Mouse (Mus musculus): ENCODE measurements at regions not wholly inside any gene's neighbourhood (a gene's known extent, or its start where the extent isn't known, plus 50 kb on each side); places are given as distances from the start of the nearest gene placed in this dataset.
A peak's percentile ranks its signal among the peaks of the same experiment; 100 is the strongest.

DNA sequence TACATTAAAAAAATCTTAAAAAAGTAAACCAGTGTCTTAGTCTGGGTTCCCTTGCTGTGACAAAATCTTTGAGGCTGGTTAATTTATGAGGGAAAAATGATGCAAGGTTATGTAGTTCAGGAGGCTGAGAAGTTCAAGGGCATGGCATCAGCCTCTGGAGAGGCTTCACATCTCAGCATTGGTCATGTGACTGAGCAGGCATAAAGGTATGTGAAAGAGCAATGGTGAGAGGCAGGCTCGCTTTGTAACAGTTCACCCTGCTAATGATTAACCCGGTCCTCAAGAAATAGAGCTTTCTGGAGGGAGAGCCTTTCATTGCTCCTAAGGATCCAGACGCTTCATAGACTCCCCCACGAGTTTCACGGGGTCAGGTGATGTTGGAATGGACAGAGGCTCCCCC lies 120.1 kb upstream of the Hs3st3a1 start:
- Histone ChIP-seq H3K36me3 (ENCODE audit: control insufficient read depth, insufficient read depth, low read length) (no peaks in the 10 kb centered on the region), H3K27me3 (ENCODE audit: control insufficient read depth, insufficient read depth, low read length) (no peaks in the 10 kb centered on the region), H3K9ac (ENCODE audit: low read length) (no peak overlapping the region), H3K9me3 (ENCODE audit: control insufficient read depth, low read length) (no peaks in the 10 kb centered on the region), H3K27ac (ENCODE audit: low read depth, low read length) (no peak overlapping the region), H3K4me2 (no peak overlapping the region), H3K4me1 (ENCODE audit: control insufficient read depth, insufficient read depth, low read length) (peaks cover 2% of the 10 kb centered on the region; the same call in 1 of the 2 replicates), H3K4me3 (ENCODE audit: low read depth, low read length) (no peak overlapping the region)
- no peak for DNase-seq (ENCODE audit: low spot score, missing footprints)
- no peak for ATAC-seq (ENCODE audit: low FRiP score)
- WGBS, result 87% methylated on average over 5 of the region's 5 CpGs

DNA sequence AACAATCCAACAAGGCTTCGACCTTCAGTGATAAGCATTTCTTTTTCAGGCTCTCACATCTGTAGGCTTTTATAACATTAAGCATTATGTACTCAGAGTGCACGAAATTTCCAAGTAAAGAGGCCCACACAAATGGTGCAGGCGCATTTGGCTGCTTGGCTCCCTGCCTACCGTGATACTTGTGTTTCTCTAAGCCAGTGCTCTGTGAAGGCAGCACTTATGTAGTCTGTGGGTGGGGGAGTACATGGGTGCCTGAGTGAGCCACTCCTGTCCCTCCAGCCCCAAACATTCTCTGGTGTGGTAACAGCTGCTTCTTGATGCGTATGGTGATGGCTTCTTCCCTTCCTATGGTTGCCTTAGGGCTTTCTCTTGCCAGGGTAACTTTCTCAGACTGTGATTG lies 121.9 kb upstream of the Hs3st3a1 start:
- Histone ChIP-seq H3K36me3 (ENCODE audit: control insufficient read depth, insufficient read depth, low read length) (no peaks in the 10 kb centered on the region), H3K4me2 (no peak overlapping the region), H3K27ac (ENCODE audit: low read depth, low read length) (no peak overlapping the region), H3K9me3 (ENCODE audit: control insufficient read depth, low read length) (no peaks in the 10 kb centered on the region; the same call in 1 of the 2 replicates), H3K9ac (ENCODE audit: low read length) (no peak overlapping the region), H3K4me3 (ENCODE audit: low read depth, low read length) (no peak overlapping the region), H3K27me3 (ENCODE audit: control insufficient read depth, insufficient read depth, low read length) (no peaks in the 10 kb centered on the region), H3K4me1 (ENCODE audit: control insufficient read depth, insufficient read depth, low read length) (peaks cover 2% of the 10 kb centered on the region; the same call in 1 of the 2 replicates)
- WGBS, result 84% methylated on average over 5 of the region's 5 CpGs
- ATAC-seq (ENCODE audit: low FRiP score), result no peak
- no peak for DNase-seq (ENCODE audit: low spot score, missing footprints)

DNA sequence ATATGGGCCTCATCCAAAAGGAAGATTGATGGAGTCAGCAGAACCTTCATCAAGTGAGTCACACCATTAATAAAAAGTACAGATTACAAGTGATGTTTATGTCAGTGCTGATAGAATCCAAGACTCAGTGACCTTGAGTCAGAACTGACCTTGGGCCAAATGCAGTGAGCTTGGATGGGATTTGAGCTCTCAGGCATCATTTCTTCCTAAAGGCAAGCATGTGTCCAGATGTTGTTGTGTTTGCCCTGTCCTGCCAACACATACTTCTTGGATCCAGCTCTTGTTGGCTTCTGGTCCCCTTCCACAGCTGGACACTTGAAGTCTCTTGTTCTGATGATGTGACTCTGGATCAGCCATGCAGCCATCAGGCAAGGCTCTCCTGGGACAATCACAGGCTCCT lies 125.3 kb upstream of the Hs3st3a1 start:
- Histone ChIP-seq H3K9me3 (ENCODE audit: control insufficient read depth, low read length) (no peaks in the 10 kb centered on the region; the same call in 1 of the 2 replicates), H3K27me3 (ENCODE audit: control insufficient read depth, insufficient read depth, low read length) (no peaks in the 10 kb centered on the region), H3K4me1 (ENCODE audit: control insufficient read depth, insufficient read depth, low read length) (no peaks in the 10 kb centered on the region), H3K4me3 (ENCODE audit: low read depth, low read length) (no peak overlapping the region), H3K36me3 (ENCODE audit: control insufficient read depth, insufficient read depth, low read length) (no peaks in the 10 kb centered on the region), H3K27ac (ENCODE audit: low read depth, low read length) (no peak overlapping the region), H3K4me2 (no peak overlapping the region), H3K9ac (ENCODE audit: low read length) (no peak overlapping the region)
- DNase-seq (ENCODE audit: low spot score, missing footprints), result no peak
- no peak for ATAC-seq (ENCODE audit: low FRiP score)

DNA sequence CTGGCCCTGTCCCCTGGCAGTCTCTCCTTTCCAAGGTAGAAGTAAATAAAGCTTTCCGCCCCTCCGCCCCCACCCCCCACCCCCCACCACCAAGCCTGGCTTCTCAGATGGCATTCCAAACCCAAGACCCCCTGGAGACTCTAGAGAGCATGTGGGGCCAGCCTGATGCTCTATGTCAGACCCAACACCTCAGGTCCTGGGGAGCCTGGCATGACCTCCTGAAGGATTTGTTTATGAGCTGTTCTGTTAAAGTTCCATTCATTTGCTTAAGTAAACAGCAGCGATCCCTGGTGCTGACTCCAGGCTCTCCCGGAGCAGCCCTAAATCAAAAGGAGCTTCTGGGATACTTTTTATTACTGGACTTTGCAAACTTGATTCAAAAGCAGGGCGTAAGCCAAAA lies 137.3 kb upstream of the Hs3st3a1 start:
- H3K4me1 ChIP-seq (ENCODE audit: control insufficient read depth, insufficient read depth, low read length), result peaks cover 3% of the 10 kb centered on the region; the same call in 1 of the 2 replicates
- H3K4me2 ChIP-seq, result no peak overlapping the region
- H3K27ac ChIP-seq (ENCODE audit: low read depth, low read length), result no peak overlapping the region
- no peaks in the 10 kb centered on the region for H3K27me3 ChIP-seq (ENCODE audit: control insufficient read depth, insufficient read depth, low read length)
- DNase-seq (ENCODE audit: low spot score, missing footprints) (no peak), ATAC-seq (ENCODE audit: low FRiP score) (no peak)
- no peak overlapping the region for H3K9ac ChIP-seq (ENCODE audit: low read length)
- no peak overlapping the region for H3K4me3 ChIP-seq (ENCODE audit: low read depth, low read length)
- 26% methylated on average over 5 of the region's 5 CpGs for WGBS
- no peaks in the 10 kb centered on the region for H3K36me3 ChIP-seq (ENCODE audit: control insufficient read depth, insufficient read depth, low read length)
- no peaks in the 10 kb centered on the region for H3K9me3 ChIP-seq (ENCODE audit: control insufficient read depth, low read length)

DNA sequence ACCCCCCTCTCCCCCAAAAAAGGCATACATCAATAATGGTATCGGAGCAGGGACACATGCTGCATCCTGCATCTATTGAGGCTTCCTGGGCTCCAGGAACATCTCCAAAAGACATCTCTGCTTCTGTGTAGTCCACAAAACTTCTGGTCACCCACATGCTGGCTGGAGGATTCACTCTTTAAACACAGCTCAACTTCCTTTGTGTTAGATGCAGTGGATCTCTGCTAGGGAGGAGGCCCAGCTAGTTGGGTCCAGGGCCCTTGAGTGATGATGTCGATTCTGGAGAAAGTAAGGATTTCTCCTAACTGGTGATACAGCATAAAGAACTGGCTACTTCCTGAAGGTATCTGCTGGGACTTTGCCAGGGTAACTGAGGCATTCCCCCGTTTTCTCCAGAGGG lies 146.9 kb upstream of the Hs3st3a1 start:
- ATAC-seq (ENCODE audit: low FRiP score) (no peak), DNase-seq (ENCODE audit: low spot score, missing footprints) (peak; percentile 69)
- H3K4me3 ChIP-seq (ENCODE audit: low read depth, low read length), result no peak overlapping the region
- H3K9ac ChIP-seq (ENCODE audit: low read length), result no peak overlapping the region
- 83% methylated on average over 3 of the region's 3 CpGs for WGBS
- no peaks in the 10 kb centered on the region for H3K36me3 ChIP-seq (ENCODE audit: control insufficient read depth, insufficient read depth, low read length)
- H3K27ac ChIP-seq (ENCODE audit: low read depth, low read length), result no peak overlapping the region
- H3K27me3 ChIP-seq (ENCODE audit: control insufficient read depth, insufficient read depth, low read length), result no peaks in the 10 kb centered on the region
- 0 out of 2 replicates have a peak, but pooled peaks cover 2% of the 10 kb centered on the region for H3K4me1 ChIP-seq (ENCODE audit: control insufficient read depth, insufficient read depth, low read length)
- H3K9me3 ChIP-seq (ENCODE audit: control insufficient read depth, low read length), result no peaks in the 10 kb centered on the region; the same call in 1 of the 2 replicates
- no peak overlapping the region for H3K4me2 ChIP-seq

DNA sequence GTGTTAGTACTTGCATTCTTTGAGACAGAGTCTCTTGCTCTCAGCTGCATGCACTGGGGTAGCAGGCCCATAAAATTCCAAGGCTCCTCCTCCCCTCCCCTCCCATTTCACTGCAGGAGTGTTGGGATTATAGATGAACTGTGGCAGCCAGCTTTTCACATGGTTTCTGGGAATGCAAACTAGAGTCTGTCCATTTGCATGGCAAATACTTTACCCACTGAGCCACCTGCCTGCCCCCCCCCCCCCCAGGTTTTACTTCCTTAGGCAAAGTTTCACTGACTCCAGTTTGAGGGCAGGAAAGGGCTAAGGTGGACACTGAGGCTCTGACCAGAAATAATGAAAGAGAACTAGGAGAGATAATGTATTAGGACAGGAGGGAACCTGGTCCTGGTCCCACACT lies 147.6 kb upstream of the Hs3st3a1 start:
- Histone ChIP-seq H3K4me2 (no peak overlapping the region), H3K4me1 (ENCODE audit: control insufficient read depth, insufficient read depth, low read length) (0 out of 2 replicates have a peak, but pooled peaks cover 2% of the 10 kb centered on the region), H3K9ac (ENCODE audit: low read length) (no peak overlapping the region), H3K4me3 (ENCODE audit: low read depth, low read length) (no peak overlapping the region), H3K27me3 (ENCODE audit: control insufficient read depth, insufficient read depth, low read length) (no peaks in the 10 kb centered on the region), H3K9me3 (ENCODE audit: control insufficient read depth, low read length) (no peaks in the 10 kb centered on the region; the same call in 1 of the 2 replicates), H3K36me3 (ENCODE audit: control insufficient read depth, insufficient read depth, low read length) (no peaks in the 10 kb centered on the region), H3K27ac (ENCODE audit: low read depth, low read length) (no peak overlapping the region)
- ATAC-seq (ENCODE audit: low FRiP score), result no peak
- no peak for DNase-seq (ENCODE audit: low spot score, missing footprints)

DNA sequence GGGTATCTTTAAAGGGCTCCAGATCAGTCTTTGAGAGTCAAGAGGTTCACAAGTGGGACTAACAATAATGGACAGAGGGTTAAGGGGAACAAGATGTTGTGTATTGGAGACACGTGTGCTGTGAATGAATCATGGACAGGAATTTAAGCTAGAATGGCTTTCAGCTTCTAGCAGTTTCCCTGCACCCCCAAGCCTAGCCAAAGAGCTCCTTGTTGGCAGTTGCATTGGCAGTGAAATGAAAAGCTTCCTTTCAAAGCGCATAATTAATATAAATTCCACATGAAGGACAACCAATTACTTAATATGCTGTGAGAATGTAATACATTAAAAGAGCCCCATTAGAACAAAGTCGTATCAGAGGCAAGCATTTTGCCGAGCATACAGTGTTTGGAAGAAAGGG lies 153.4 kb upstream of the Hs3st3a1 start:
- Histone ChIP-seq H3K4me1 (ENCODE audit: control insufficient read depth, insufficient read depth, low read length) (peaks cover 2% of the 10 kb centered on the region; the same call in 1 of the 2 replicates), H3K27me3 (ENCODE audit: control insufficient read depth, insufficient read depth, low read length) (no peaks in the 10 kb centered on the region), H3K9ac (ENCODE audit: low read length) (no peak overlapping the region), H3K9me3 (ENCODE audit: control insufficient read depth, low read length) (no peaks in the 10 kb centered on the region), H3K4me2 (no peak overlapping the region), H3K27ac (ENCODE audit: low read depth, low read length) (no peak overlapping the region), H3K4me3 (ENCODE audit: low read depth, low read length) (no peak overlapping the region), H3K36me3 (ENCODE audit: control insufficient read depth, insufficient read depth, low read length) (no peaks in the 10 kb centered on the region)
- DNase-seq (ENCODE audit: low spot score, missing footprints) (no peak), ATAC-seq (ENCODE audit: low FRiP score) (no peak)
- 79% methylated on average over 4 of the region's 4 CpGs for WGBS

DNA sequence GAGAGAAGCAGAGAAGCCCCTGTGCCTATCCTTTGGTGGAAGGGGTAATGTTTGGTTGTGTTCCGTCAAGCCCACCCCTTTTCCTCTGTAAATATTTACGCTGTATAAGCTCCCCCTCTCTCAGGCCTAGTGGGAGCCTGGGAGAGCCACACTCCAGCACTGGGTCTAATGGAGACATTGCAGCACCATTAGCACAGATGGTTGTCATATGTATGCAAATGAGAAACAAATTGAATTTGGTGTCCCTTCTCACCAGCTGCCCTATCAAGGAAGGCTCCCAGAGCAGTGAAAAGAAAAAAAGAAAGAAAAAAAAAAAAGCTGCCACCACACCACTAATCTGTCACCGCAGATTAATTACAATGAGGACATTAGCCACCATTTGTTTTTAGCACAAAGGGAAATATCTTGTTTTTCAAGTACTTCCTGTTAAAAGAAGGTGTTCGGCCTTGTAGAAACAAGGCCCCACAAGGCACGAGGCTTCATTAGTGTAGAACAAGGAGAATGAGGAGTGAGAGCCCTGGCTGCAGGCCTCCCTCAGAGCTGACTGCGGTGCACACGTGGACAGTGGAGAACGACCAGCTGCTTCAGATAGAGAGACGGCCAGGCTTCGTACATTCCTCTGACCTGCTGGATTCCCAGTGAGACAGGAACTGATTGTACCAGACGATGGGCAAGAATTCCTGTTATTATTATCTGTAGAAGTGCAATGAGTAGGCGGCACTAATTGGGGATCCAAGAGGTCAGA lies 156.7 kb upstream of the Hs3st3a1 start:
- peak overlapping the region; percentile 20; the same call in 1 of the 2 replicates for H3K27ac ChIP-seq (ENCODE audit: low read depth, low read length)
- no peak overlapping the region for H3K4me2 ChIP-seq
- H3K27me3 ChIP-seq (ENCODE audit: control insufficient read depth, insufficient read depth, low read length), result no peaks in the 10 kb centered on the region
- DNase-seq (ENCODE audit: low spot score, missing footprints) (no peak), ATAC-seq (ENCODE audit: low FRiP score) (peak; percentile 75; the same call in 1 of the 2 replicates)
- 53% methylated on average over 12 of the region's 12 CpGs for WGBS
- no peak overlapping the region for H3K4me3 ChIP-seq (ENCODE audit: low read depth, low read length)
- no peaks in the 10 kb centered on the region; the same call in 1 of the 2 replicates for H3K4me1 ChIP-seq (ENCODE audit: control insufficient read depth, insufficient read depth, low read length)
- no peaks in the 10 kb centered on the region for H3K9me3 ChIP-seq (ENCODE audit: control insufficient read depth, low read length)
- H3K36me3 ChIP-seq (ENCODE audit: control insufficient read depth, insufficient read depth, low read length), result no peaks in the 10 kb centered on the region
- no peak overlapping the region for H3K9ac ChIP-seq (ENCODE audit: low read length)

DNA sequence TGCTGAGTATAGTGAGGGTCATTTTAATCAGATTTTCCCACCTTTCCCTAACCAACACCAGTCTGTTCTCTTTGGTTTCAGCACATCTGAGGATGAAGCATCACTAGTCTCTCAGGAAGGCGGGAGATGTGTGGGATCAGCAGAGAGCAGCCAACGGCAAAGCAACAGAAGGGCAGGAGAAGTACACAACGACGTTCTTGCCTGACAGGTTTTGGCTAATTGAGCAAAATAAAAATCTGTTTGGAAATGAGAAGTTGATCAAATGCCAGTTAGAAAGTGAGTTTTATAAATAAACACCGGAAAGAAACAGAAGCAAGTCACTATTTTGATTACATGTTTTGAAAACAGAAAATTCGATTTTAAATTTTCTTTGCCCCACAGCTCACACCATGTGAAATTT lies 161.4 kb upstream of the Hs3st3a1 start:
- DNase-seq (ENCODE audit: low spot score, missing footprints) (no peak), ATAC-seq (ENCODE audit: low FRiP score) (no peak)
- H3K9me3 ChIP-seq (ENCODE audit: control insufficient read depth, low read length), result no peaks in the 10 kb centered on the region
- WGBS, result 93% methylated on average over 6 of the region's 6 CpGs
- no peak overlapping the region for H3K27ac ChIP-seq (ENCODE audit: low read depth, low read length)
- no peak overlapping the region for H3K4me2 ChIP-seq
- H3K36me3 ChIP-seq (ENCODE audit: control insufficient read depth, insufficient read depth, low read length), result no peaks in the 10 kb centered on the region
- H3K4me3 ChIP-seq (ENCODE audit: low read depth, low read length), result no peak overlapping the region
- no peaks in the 10 kb centered on the region for H3K27me3 ChIP-seq (ENCODE audit: control insufficient read depth, insufficient read depth, low read length)
- H3K4me1 ChIP-seq (ENCODE audit: control insufficient read depth, insufficient read depth, low read length), result no peaks in the 10 kb centered on the region; the same call in 1 of the 2 replicates
- H3K9ac ChIP-seq (ENCODE audit: low read length), result no peak overlapping the region

Data from midbrain, embryonic 11.5 days (tissue).